Mouse (Mus musculus) c-Kit-positive CD71-negative TER-119-negative erythroid progenitor cells, embryonic 14.5 days (primary cell): Measurements from ENCODE around the gene Rpl34.

ENCODE experiments used
- DNase-seq: peaks from one replicate; pipeline ENCODE4 v3.0.0-alpha.2; 2013; ENCODE audit warnings: low read depth

Rpl34 gene

GRCm38 (mm10) chr3:130712891-130713290, 17.3 kb downstream of the Rpl34 start:
- no peak for DNase-seq

GRCm38 (mm10) chr3:130710103-130710502, 20.1 kb downstream of the Rpl34 start:
- DNase-seq = no peak

GRCm38 (mm10) chr3:130708967-130709924, 21.0 kb downstream of the Rpl34 start, which contains the start of gene Ostc:
Ostc (minus strand) TSS chr3:130709444.
- DNase-seq = peak; percentile 98

GRCm38 (mm10) chr3:130708529-130708928, 21.7 kb downstream of the Rpl34 start:
- no peak for DNase-seq

GRCm38 (mm10) chr3:130702289-130702688, 27.9 kb downstream of the Rpl34 start:
- DNase-seq = no peak

GRCm38 (mm10) chr3:130697622-130698021, 32.6 kb downstream of the Rpl34 start:
- no peak for DNase-seq

- no peak for DNase-seq
These were observed 35.5 kb downstream of the Rpl34 start for GRCm38 (mm10) chr3:130694705-130695104.

GRCm38 (mm10) chr3:130694041-130694593, 36.1 kb downstream of the Rpl34 start:
- no peak for DNase-seq

- no peak for DNase-seq
These were observed 38.5 kb downstream of the Rpl34 start for GRCm38 (mm10) chr3:130691596-130692170.

GRCm38 (mm10) chr3:130690834-130691595, 39.2 kb downstream of the Rpl34 start:
- no peak for DNase-seq

GRCm38 (mm10) chr3:130689630-130690029, 40.6 kb downstream of the Rpl34 start:
- no peak for DNase-seq

- DNase-seq = no peak
These were observed 43.1 kb downstream of the Rpl34 start for GRCm38 (mm10) chr3:130687051-130687450.

GRCm38 (mm10) chr3:130685014-130685366, 45.2 kb downstream of the Rpl34 start:
- no peak for DNase-seq

GRCm38 (mm10) chr3:130684276-130685013, 45.8 kb downstream of the Rpl34 start:
- DNase-seq = no peak

GRCm38 (mm10) chr3:130683836-130684235, 46.4 kb downstream of the Rpl34 start:
- DNase-seq = no peak

- no peak for DNase-seq
These were observed 48.0 kb downstream of the Rpl34 start for GRCm38 (mm10) chr3:130682183-130682582.

- DNase-seq = no peak
These were observed 49.0 kb downstream of the Rpl34 start for GRCm38 (mm10) chr3:130681226-130681625.

GRCm38 (mm10) chr3:130677671-130678460, 52.3 kb downstream of the Rpl34 start:
- DNase-seq = no peak
